Mouse (Mus musculus) layer of hippocampus, postnatal 14 days (tissue): ENCODE results near the gene H2-Oa. TPM values are rescaled to one million over a fixed set of nuclear protein-coding genes. Genes with fewer than 3 reads are reported as not detected.

Source experiments
- DNase-seq, 2 experiments: peaks; one replicate each; pipeline ENCODE4 v3.0.0; 2021 to 2022; ENCODE audit warnings: low spot score in 2 of 2, mixed read lengths in 1 of 2
- total RNA-seq, 2 experiments: library from RNA; stranded (reverse); gene quantifications; 2 replicates each; pipeline ENCODE4 v1.2.3; 2021

The H2-Oa gene
- total RNA-seq, 2 experiments from 2014 or later = not detected

GRCm38 (mm10) chr17:34099531-34099930 is 7.4 kb downstream of the H2-Oa start:
- DNase-seq = no peak

- DNase-seq = no peak
These were observed 9.0 kb downstream of the H2-Oa start for GRCm38 (mm10) chr17:34101185-34101584.

GRCm38 (mm10) chr17:34101604-34102032 is 9.5 kb downstream of the H2-Oa start:
- peak; percentile 89 to 93 for DNase-seq

- no peak for DNase-seq
These were observed 10.7 kb downstream of the H2-Oa start for GRCm38 (mm10) chr17:34102831-34103230.

GRCm38 (mm10) chr17:34104804-34105203 is 12.7 kb downstream of the H2-Oa start:
- no peak for DNase-seq

GRCm38 (mm10) chr17:34106555-34106954 is 14.4 kb downstream of the H2-Oa start:
- DNase-seq = no peak

GRCm38 (mm10) chr17:34107109-34107867 is 15.1 kb downstream of the H2-Oa start:
- no peak for DNase-seq

- DNase-seq = no peak
These were observed 16.3 kb downstream of the H2-Oa start for GRCm38 (mm10) chr17:34108460-34108859.

- no peak for DNase-seq
These were observed 17.1 kb downstream of the H2-Oa start for GRCm38 (mm10) chr17:34109038-34109805.

- no peak for DNase-seq
These were observed 17.7 kb downstream of the H2-Oa start for GRCm38 (mm10) chr17:34109806-34110195.

GRCm38 (mm10) chr17:34110309-34110708 is 18.2 kb downstream of the H2-Oa start:
- no peak for DNase-seq

GRCm38 (mm10) chr17:34114114-34114513 is 22.0 kb downstream of the H2-Oa start:
- no peak for DNase-seq

GRCm38 (mm10) chr17:34116736-34117370 is 24.7 kb downstream of the H2-Oa start:
- no peak for DNase-seq

- no peak for DNase-seq
These were observed 25.4 kb downstream of the H2-Oa start for GRCm38 (mm10) chr17:34117421-34118112.

GRCm38 (mm10) chr17:34118113-34118872 is 26.2 kb downstream of the H2-Oa start:
- DNase-seq = no peak

GRCm38 (mm10) chr17:34118873-34119248 is 26.7 kb downstream of the H2-Oa start:
- no peak for DNase-seq

- peak; percentile 99 to 100 for DNase-seq
These were observed 27.4 kb downstream of the H2-Oa start, which contains the start of gene H2-DMa for GRCm38 (mm10) chr17:34119249-34120179. Gene H2-DMa, plus strand, starts transcription at chr17:34119541.

- peak; percentile 77 to 89 for DNase-seq
These were observed 28.1 kb downstream of the H2-Oa start for GRCm38 (mm10) chr17:34120180-34120723.

- peak; percentile 74 to 78 for DNase-seq
These were observed 28.7 kb downstream of the H2-Oa start for GRCm38 (mm10) chr17:34120814-34121171.
